Mouse (Mus musculus): Measurements from ENCODE around the gene Palm3.

DNA sequence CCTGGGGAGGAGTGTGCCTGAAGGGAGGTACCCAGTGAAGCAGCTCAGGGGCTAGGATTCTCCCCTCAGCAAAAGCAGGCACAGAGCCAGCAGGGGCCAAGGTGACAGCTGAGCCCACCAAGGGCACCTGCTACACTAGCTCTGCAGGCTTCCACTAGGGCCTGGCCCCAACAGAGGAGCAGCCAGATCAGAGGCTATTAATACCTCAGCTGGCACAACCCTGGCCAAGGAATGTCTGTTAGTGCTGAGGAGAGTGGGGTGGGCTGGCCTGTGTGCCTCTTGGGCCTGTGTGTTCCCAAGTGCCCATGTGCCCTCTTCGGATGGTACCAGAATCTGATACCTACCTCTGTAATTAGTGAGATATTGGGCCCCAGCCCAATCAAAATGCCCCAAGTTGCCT is 41.0 kb upstream of the Palm3 start:
- TF ChIP-seq CTCF (IDR thresholded peaks at IDR 0.05) (no peak), EP300 (IDR thresholded peaks at IDR 0.05) (no peak)

All from lung, postnatal 0 days (tissue).